Mouse (Mus musculus) Patski (cell line): ENCODE data around the gene Ces3b. TPM values are rescaled to one million over a fixed set of nuclear protein-coding genes. Genes with fewer than 3 reads are reported as not detected.
A peak's percentile ranks its signal among the peaks of the same experiment; 100 is the strongest.
"Not testable (repeated sequence)": the region's sequence is repeated elsewhere in the genome, so short reads cannot be mapped to it uniquely, and the experiment has no call there.

Experiments used
- ATAC-seq: fragments of 100-300 bp; one replicate; pipeline ENCODE4 v1.8.0; 2021
- CTCF ChIA-PET: fragments of 350-600 bp; sonication (Branson Sonifier 250); formaldehyde crosslinking; loops from one replicate; lab custom pipeline; 2022; ENCODE audit warnings: inconsistent platforms; lab: Charles Lee
- POLR2A ChIA-PET: fragments of 350-600 bp; sonication (Branson Sonifier 250); formaldehyde crosslinking; loops from one replicate; lab custom pipeline; 2022; ENCODE audit warnings: antibody characterized with exemption, inconsistent platforms; lab: Charles Lee
- DNase-seq: peaks from one replicate; pipeline ENCODE4 v3.0.0-alpha.2; 2011; ENCODE audit warnings: low read depth, low spot score
- H3K27me3 ChIP-seq: fragments of 371-371 bp; one replicate; pipeline ENCODE4 v1.5.1; 2021
- CTCF ChIP-seq: fragments of 100-300 bp; IDR thresholded peaks from one replicate; pipeline ENCODE4 v1.5.1; 2021
- in situ Hi-C: fragments of 300-500 bp; cut with MboI; formaldehyde crosslinking; loops from 3 replicates; pipeline ENCODE4 v1.11.1; 2018; ENCODE audit warnings: low pct_unique_long_range_greater_than_20kb, mixed read lengths
- polyA plus RNA-seq: library from polyadenylated mRNA; unstranded; gene quantifications from one replicate; pipeline ENCODE4 v1.2.3, GENCODE M21; 2021

Gene Ces3b
- not detected for polyA plus RNA-seq

GRCm38 (mm10) chr8:105083449-105084050 lies at the start of gene Ces3b:
Gene Ces3b (plus strand): TSS chr8:105083753.
- DNase-seq (no peak), ATAC-seq (no peak)
- ChIA-PET CTCF (no interaction called here), POLR2A (no interaction called here)
- in situ Hi-C loops: loop anchor here (5.0 kb wide), 1 partner anchor 36 kb away; the partner anchor contains the start of gene Ces3a
- TF ChIP-seq CTCF: no peak
- peaks cover 3% of the 10 kb centered on the region for H3K27me3 ChIP-seq

- CTCF ChIA-PET: no interaction called here
- H3K27me3 ChIP-seq: peaks cover 4% of the 10 kb centered on the region
- POLR2A ChIA-PET: no interaction called here
- TF ChIP-seq CTCF: no peak
- DNase-seq: no peak
- ATAC-seq: no peak
- in situ Hi-C loops: no loop called here
Observed at GRCm38 (mm10) chr8:105043510-105043909, 40.0 kb upstream of the Ces3b start.

- no peak for TF ChIP-seq CTCF
- DNase-seq: no peak
- in situ Hi-C loops: loop anchor here (5.0 kb wide), 1 partner anchor 36 kb away; the partner anchor contains the start of gene Ces3b
Observed at GRCm38 (mm10) chr8:105045824-105046401, 37.6 kb upstream of the Ces3b start.

GRCm38 (mm10) chr8:105048371-105048854 lies 35.1 kb upstream of the Ces3b start, which contains the start of gene Ces3a:
Gene Ces3a (plus strand): TSS chr8:105048601.
- in situ Hi-C loops: loop anchor here (5.0 kb wide), 1 partner anchor 34 kb away; the partner anchor contains the start of gene Ces3b
- no peak for TF ChIP-seq CTCF
- peaks cover 8% of the 10 kb centered on the region for H3K27me3 ChIP-seq
- ATAC-seq (no peak), DNase-seq (no peak)
- CTCF ChIA-PET: no interaction called here
- POLR2A ChIA-PET: no interaction called here

More at GRCm38 (mm10) chr8:105045824-105046401, 37.6 kb upstream of the Ces3b start:
- peaks cover 8% of the 10 kb centered on the region for H3K27me3 ChIP-seq
- ATAC-seq: no peak
- ChIA-PET CTCF (no interaction called here), POLR2A (no interaction called here)

GRCm38 (mm10) chr8:105056211-105056610 lies 27.3 kb upstream of the Ces3b start:
- in situ Hi-C loops: no loop called here
- POLR2A ChIA-PET: no interaction called here
- peaks cover 10% of the 10 kb centered on the region for H3K27me3 ChIP-seq
- ATAC-seq: no peak
- TF ChIP-seq CTCF: no peak
- DNase-seq: no peak
- CTCF ChIA-PET: no interaction called here

- CTCF ChIA-PET: no interaction called here
- DNase-seq: no peak
- no peak for ATAC-seq
- POLR2A ChIA-PET: no interaction called here
- no peak for TF ChIP-seq CTCF
- in situ Hi-C loops: no loop called here
- peaks cover 13% of the 10 kb centered on the region for H3K27me3 ChIP-seq
Observed at GRCm38 (mm10) chr8:105060056-105060455, 23.5 kb upstream of the Ces3b start.

GRCm38 (mm10) chr8:105066761-105067160 lies 16.8 kb upstream of the Ces3b start:
- CTCF ChIA-PET: no interaction called here
- peak; percentile 51 for TF ChIP-seq CTCF
- peaks cover 15% of the 10 kb centered on the region for H3K27me3 ChIP-seq
- in situ Hi-C loops: no loop called here
- POLR2A ChIA-PET: no interaction called here
- ATAC-seq (no peak), DNase-seq (no peak)

- DNase-seq, ATAC-seq, CTCF ChIA-PET, POLR2A ChIA-PET, in situ Hi-C loops: not testable (repeated sequence)
- H3K27me3 ChIP-seq: peaks cover 20% of the 10 kb centered on the region
Observed at GRCm38 (mm10) chr8:105067905-105068304, 15.6 kb upstream of the Ces3b start.

- POLR2A ChIA-PET: no interaction called here
- no peak for TF ChIP-seq CTCF
- peaks cover 17% of the 10 kb centered on the region for H3K27me3 ChIP-seq
- in situ Hi-C loops: no loop called here
- ATAC-seq: no peak
- no peak for DNase-seq
- CTCF ChIA-PET: no interaction called here
Observed at GRCm38 (mm10) chr8:105068971-105069370, 14.6 kb upstream of the Ces3b start.

- TF ChIP-seq CTCF: no peak
- peaks cover 12% of the 10 kb centered on the region for H3K27me3 ChIP-seq
- ChIA-PET CTCF (no interaction called here), POLR2A (no interaction called here)
- ATAC-seq (no peak), DNase-seq (no peak)
- in situ Hi-C loops: no loop called here
Observed at GRCm38 (mm10) chr8:105076601-105077000, 7.0 kb upstream of the Ces3b start.

- in situ Hi-C loops: no loop called here
- TF ChIP-seq CTCF: no peak
- POLR2A ChIA-PET: no interaction called here
- H3K27me3 ChIP-seq: peaks cover 12% of the 10 kb centered on the region
- ATAC-seq: no peak
- DNase-seq: no peak
- CTCF ChIA-PET: no interaction called here
Observed at GRCm38 (mm10) chr8:105077071-105077470, 6.5 kb upstream of the Ces3b start.
